Mouse (Mus musculus) subcutaneous adipose tissue, adult 2 months (tissue): Measurements from ENCODE around the gene Ciita. TPM values are rescaled to one million over a fixed set of nuclear protein-coding genes. Genes with fewer than 3 reads are reported as not detected.

ENCODE experiments used
- polyA plus RNA-seq: library from polyadenylated mRNA; depleted of rRNA; stranded (reverse); fragments of >200 nt; gene quantifications from 2 replicates; pipeline ENCODE4 v1.2.3, GENCODE M21; 2012; ENCODE audit warnings: low replicate concordance; rRNA removed

The Ciita gene
- polyA plus RNA-seq = 5.9 and 8.8 TPM in 2 replicates

GRCm38 (mm10) chr16:10479857-10480256 is at the start of gene Ciita:
Gene Ciita, plus strand, starts transcription at chr16:10480059.

GRCm38 (mm10) chr16:10447264-10447594 is 32.6 kb upstream of the Ciita start, which contains the start of gene Tvp23a:
Gene Tvp23a, minus strand, starts transcription at chr16:10447362.

GRCm38 (mm10) chr16:10542698-10543365 is 63.0 kb downstream of the Ciita start, which contains the start of gene Dexi:
Gene Dexi, minus strand, starts transcription at chr16:10543054.

GRCm38 (mm10) chr16:10544995-10545622 is 65.2 kb downstream of the Ciita start, which contains the start of gene Clec16a:
Gene Clec16a, plus strand, starts transcription at chr16:10545339.

Other genes starting within 250 kb of the Ciita start
- 33.1 and 106 TPM in 2 replicates for gene Emp2, start 166.1 kb upstream of the Ciita start, polyA plus RNA-seq
- gene Tekt5, start 84.6 kb upstream of the Ciita start, polyA plus RNA-seq = 0.10 and 0.69 TPM in 2 replicates
- 22.0 and 41.9 TPM in 2 replicates for gene Nubp1, start 68.1 kb upstream of the Ciita start, polyA plus RNA-seq
- 2.3 and 10.4 TPM in 2 replicates for gene Tvp23a, start 32.7 kb upstream of the Ciita start, polyA plus RNA-seq
- gene Dexi, start 63.0 kb downstream of the Ciita start, polyA plus RNA-seq = 32.2 and 57.5 TPM in 2 replicates
- gene Clec16a, start 65.3 kb downstream of the Ciita start, polyA plus RNA-seq = 19.8 and 24.7 TPM in 2 replicates